Mouse (Mus musculus) liver, embryonic 16.5 days (tissue): ENCODE results near the gene Slc25a17. TPM values are rescaled to one million over a fixed set of nuclear protein-coding genes. Genes with fewer than 3 reads are reported as not detected.

ENCODE experiments used
- ATAC-seq: fragments of 200-750 bp; cut with Nextera tagmentation; 2 replicates; pipeline ENCODE4 v1.8.0; 2017; ENCODE audit warnings: low read depth, mild to moderate bottlenecking, moderate number of reproducible peaks, moderate library complexity
- H3K27ac ChIP-seq: fragments of 300-500 bp; sonication (generic); 2 replicates; pipeline ENCODE4 v1.5.1; 2014; ENCODE audit warnings: mild to moderate bottlenecking, low read length
- H3K27me3 ChIP-seq: fragments of 300-500 bp; sonication (generic); 2 replicates; pipeline ENCODE4 v1.6.1; 2014; ENCODE audit warnings: low read depth, low read length, mixed read lengths; ENCODE audit not compliant: control insufficient read depth, insufficient read depth
- H3K36me3 ChIP-seq: fragments of 300-500 bp; sonication (generic); 2 replicates; pipeline ENCODE4 v1.6.1; 2014; ENCODE audit warnings: mild to moderate bottlenecking; ENCODE audit not compliant: control insufficient read depth, insufficient read depth
- H3K4me1 ChIP-seq: fragments of 300-500 bp; sonication (generic); 2 replicates; pipeline ENCODE4 v1.6.1; 2014; ENCODE audit warnings: low read depth, low read length, mixed read lengths; ENCODE audit not compliant: control insufficient read depth
- H3K4me2 ChIP-seq: fragments of 300-500 bp; sonication (generic); 2 replicates; pipeline ENCODE4 v1.6.1; 2014; ENCODE audit warnings: low read depth, low read length, mixed read lengths
- H3K4me3 ChIP-seq: fragments of 300-500 bp; sonication (generic); 2 replicates; pipeline ENCODE4 v1.5.1; 2014; ENCODE audit warnings: low read depth, mild to moderate bottlenecking, low read length
- H3K9ac ChIP-seq: fragments of 300-500 bp; sonication (generic); 2 replicates; pipeline ENCODE4 v1.6.1; 2014; ENCODE audit warnings: low read depth, low read length
- H3K9me3 ChIP-seq: fragments of 300-500 bp; sonication (generic); replicated peaks from 2 replicates; pipeline ENCODE4 v1.6.1; 2016; ENCODE audit warnings: low read length; ENCODE audit not compliant: control insufficient read depth
- WGBS: fragments of 180-500 bp; shearing (Covaris S2); extraction: QIAGEN DNeasy Blood & Tissue Kit; methylation state at CpG from one replicate; pipeline ENCODE4 v1.1.7; 2014; ENCODE audit not compliant: insufficient replicate concordance; 5-methylcytosine and 5-hydroxymethylcytosine counted together
- polyA plus RNA-seq: library from polyadenylated mRNA; unstranded; fragments of >200 nt; fragmentation: Nextera tagmentation; extraction: Ambion mirVana; gene quantifications from 2 replicates; pipeline ENCODE4 v1.2.1, GENCODE M21; 2015

Gene Slc25a17
- polyA plus RNA-seq, 1 experiment from 2014 or later: 36.2 TPM

- WGBS: 8% methylated on average over 10 of the region's 10 CpGs
- peak overlapping the region; percentile 82 for H3K4me3 ChIP-seq
- no peak overlapping the region for H3K9ac ChIP-seq
- H3K36me3 ChIP-seq: peaks cover 3% of the 10 kb centered on the region; the same call in 1 of the 2 replicates
- peak; percentile 5; the same call in 1 of the 2 replicates for ATAC-seq
- peak overlapping the region; percentile 88 for H3K27ac ChIP-seq
- H3K4me2 ChIP-seq: peak overlapping the region; percentile 80
- H3K9me3 ChIP-seq: no peaks in the 10 kb centered on the region
- H3K27me3 ChIP-seq: no peaks in the 10 kb centered on the region
- H3K4me1 ChIP-seq: peaks cover 38% of the 10 kb centered on the region
These were observed 904 bp upstream of the Slc25a17 start for GRCm38 (mm10) chr15:81361417-81362015.

DNA sequence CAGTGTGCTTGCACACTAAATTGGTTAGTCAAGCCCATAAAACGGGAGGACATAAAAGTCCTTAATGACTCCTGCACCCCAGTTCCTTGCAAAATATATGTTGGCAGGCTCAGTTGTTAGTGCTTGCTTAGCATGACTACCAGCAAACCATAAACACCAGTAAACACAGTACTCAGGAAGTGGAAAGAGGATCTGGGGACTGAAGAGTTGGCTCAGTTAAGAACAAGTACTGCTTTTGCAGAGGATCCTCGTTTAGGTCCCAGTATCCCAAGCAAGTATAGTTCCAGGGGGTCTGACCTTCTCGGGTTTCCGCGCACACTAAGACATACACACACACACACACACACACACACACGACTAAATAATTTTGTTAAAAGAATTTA is 401 bp upstream of the Slc25a17 start:
- Histone ChIP-seq H3K27ac (peak overlapping the region; percentile 88), H3K4me2 (peak overlapping the region; percentile 80), H3K9me3 (no peaks in the 10 kb centered on the region), H3K4me1 (peaks cover 38% of the 10 kb centered on the region), H3K27me3 (no peaks in the 10 kb centered on the region), H3K36me3 (0 out of 2 replicates have a peak, but pooled peaks cover 3% of the 10 kb centered on the region), H3K4me3 (peak overlapping the region; percentile 82), H3K9ac (peak overlapping the region; percentile 24)
- ATAC-seq: peak; percentile 20
- 26% methylated on average over 6 of the region's 6 CpGs for WGBS

DNA sequence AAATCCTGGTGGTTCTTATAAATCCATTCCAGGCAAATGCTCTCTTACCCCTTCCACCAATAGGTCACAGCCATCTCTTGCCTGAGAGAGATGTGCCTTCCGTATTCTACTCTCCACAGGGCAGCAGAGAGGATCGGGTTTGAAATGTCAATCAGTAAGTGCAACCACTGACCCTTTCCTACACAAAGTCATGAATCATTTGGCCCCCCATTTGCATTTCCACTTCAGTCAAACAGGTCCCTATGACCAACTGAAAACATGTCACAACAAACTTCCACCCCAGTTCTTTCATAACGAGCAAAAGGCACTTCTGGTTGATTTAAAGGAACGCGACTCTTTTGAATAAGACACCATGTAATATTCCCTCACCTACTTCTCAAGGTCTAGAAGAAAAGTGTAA is 1.2 kb downstream of the Slc25a17 start:
- no peak overlapping the region for H3K27ac ChIP-seq
- no peak for ATAC-seq
- H3K9ac ChIP-seq: no peak overlapping the region
- no peaks in the 10 kb centered on the region for H3K9me3 ChIP-seq
- H3K36me3 ChIP-seq: no peaks in the 10 kb centered on the region
- peak overlapping the region; percentile 82 for H3K4me3 ChIP-seq
- 75% methylated on average over 5 of the region's 5 CpGs for WGBS
- peaks cover 38% of the 10 kb centered on the region for H3K4me1 ChIP-seq
- H3K27me3 ChIP-seq: no peaks in the 10 kb centered on the region
- peak overlapping the region; percentile 80 for H3K4me2 ChIP-seq

DNA sequence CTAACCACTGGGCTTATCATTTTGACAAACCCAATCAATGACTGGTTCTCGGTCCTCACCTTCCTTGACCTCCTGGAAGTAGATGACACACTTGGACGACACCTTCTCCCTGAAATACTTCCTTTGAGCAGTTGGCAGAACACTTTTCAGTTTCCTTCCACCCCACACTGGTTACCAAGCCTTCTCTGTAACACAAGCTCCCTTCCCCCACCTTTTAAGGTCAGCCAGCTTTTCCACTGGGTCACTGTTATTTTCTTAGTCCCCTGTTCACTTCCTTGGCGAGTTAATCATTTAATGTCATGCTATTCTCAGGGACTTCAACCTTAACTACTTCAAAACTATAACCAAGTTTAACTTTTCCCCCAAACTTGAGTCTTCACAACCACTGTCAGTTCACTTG is 1.7 kb downstream of the Slc25a17 start:
- Histone ChIP-seq H3K9me3 (no peaks in the 10 kb centered on the region), H3K4me3 (peak overlapping the region; percentile 82), H3K9ac (no peak overlapping the region), H3K36me3 (no peaks in the 10 kb centered on the region; the same call in 1 of the 2 replicates), H3K4me1 (peaks cover 38% of the 10 kb centered on the region), H3K27ac (no peak overlapping the region), H3K4me2 (peak overlapping the region; percentile 80), H3K27me3 (no peaks in the 10 kb centered on the region)
- ATAC-seq: no peak
- WGBS: 61% methylated on average over 3 of the region's 3 CpGs

DNA sequence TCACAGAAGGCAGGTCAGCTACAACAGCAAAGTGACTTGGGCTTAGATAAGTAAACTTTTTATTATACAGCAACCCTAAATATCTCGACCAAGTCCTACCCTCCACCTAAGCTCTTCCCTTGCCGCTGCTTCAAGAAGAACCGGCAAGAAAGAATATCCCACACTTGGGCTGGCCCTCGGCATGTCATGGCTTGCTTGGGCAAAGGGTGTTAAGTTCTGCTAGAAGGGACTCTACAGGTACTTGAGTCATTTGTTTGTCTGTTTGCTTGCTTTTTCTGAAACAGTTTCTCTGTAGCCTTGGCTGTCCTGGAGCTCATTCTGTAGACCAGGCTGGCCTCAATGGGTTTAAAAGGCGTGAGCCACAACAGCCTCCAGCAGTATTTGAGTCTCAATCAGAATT is 3.7 kb downstream of the Slc25a17 start:
- Histone ChIP-seq H3K4me1 (peaks cover 30% of the 10 kb centered on the region), H3K9me3 (no peaks in the 10 kb centered on the region), H3K4me3 (no peak overlapping the region), H3K36me3 (no peaks in the 10 kb centered on the region; the same call in 1 of the 2 replicates), H3K9ac (no peak overlapping the region), H3K4me2 (no peak overlapping the region), H3K27me3 (no peaks in the 10 kb centered on the region), H3K27ac (no peak overlapping the region)
- ATAC-seq: no peak
- 64% methylated on average over 5 of the region's 5 CpGs for WGBS

- Histone ChIP-seq H3K4me3 (no peak overlapping the region), H3K4me2 (no peak overlapping the region), H3K9ac (no peak overlapping the region), H3K9me3 (no peaks in the 10 kb centered on the region), H3K36me3 (no peaks in the 10 kb centered on the region; the same call in 1 of the 2 replicates), H3K27ac (no peak overlapping the region), H3K27me3 (no peaks in the 10 kb centered on the region), H3K4me1 (peaks cover 19% of the 10 kb centered on the region)
- ATAC-seq: no peak
- 46% methylated on average over 3 of the region's 3 CpGs for WGBS
These were observed 5.4 kb downstream of the Slc25a17 start for GRCm38 (mm10) chr15:81355146-81355761.

DNA sequence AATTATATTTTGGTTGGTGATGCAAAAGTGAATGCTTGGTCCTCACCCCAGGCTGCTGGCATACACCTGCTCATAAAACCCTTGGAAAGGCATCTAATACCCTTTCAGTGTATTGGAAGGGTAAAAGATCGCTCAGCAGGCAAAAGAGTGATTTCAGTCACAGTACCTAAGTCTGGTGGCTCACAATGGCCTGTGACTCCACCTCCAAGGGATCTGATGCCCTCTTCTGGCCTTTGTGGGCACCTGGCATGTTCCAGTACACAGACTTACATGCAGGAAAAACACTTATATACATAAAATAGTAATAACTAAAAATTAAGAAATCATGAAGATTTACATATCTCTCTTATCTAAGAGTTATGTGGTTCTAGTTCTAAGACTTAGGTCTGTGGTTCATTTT is 8.0 kb downstream of the Slc25a17 start:
- no peak overlapping the region for H3K4me3 ChIP-seq
- H3K27ac ChIP-seq: no peak overlapping the region
- no peaks in the 10 kb centered on the region; the same call in 1 of the 2 replicates for H3K36me3 ChIP-seq
- peaks cover 2% of the 10 kb centered on the region for H3K4me1 ChIP-seq
- H3K27me3 ChIP-seq: no peaks in the 10 kb centered on the region
- H3K9me3 ChIP-seq: no peaks in the 10 kb centered on the region
- no peak for ATAC-seq
- H3K4me2 ChIP-seq: no peak overlapping the region
- 66% methylated on average over 1 of the region's 1 CpGs for WGBS
- H3K9ac ChIP-seq: no peak overlapping the region

DNA sequence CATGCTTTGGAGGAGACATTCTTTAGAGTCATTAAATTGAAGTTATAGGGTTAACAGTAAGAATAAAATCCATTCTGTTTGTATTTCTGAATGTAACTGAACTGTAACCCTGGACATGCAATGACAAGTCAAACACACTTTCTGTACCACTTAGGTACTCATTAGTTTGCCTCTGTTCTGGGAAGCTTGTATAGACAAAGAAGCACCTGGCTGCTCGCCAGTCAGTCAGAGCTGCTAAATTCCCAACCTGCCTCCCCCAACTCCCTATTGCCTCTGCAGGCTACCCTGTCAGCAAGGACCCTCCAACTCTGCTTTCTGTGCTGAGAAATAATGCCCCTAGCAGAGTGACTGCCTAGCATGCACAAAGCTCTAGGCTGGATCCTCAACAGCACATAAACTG is 10.2 kb downstream of the Slc25a17 start:
- peak; percentile 69; the same call in 1 of the 2 replicates for ATAC-seq
- no peak overlapping the region for H3K4me2 ChIP-seq
- 61% methylated on average over 1 of the region's 1 CpGs for WGBS

GRCm38 (mm10) chr15:81348366-81348765 is 12.2 kb downstream of the Slc25a17 start:
- Histone ChIP-seq H3K9me3 (no peaks in the 10 kb centered on the region), H3K27ac (no peak overlapping the region), H3K36me3 (no peaks in the 10 kb centered on the region), H3K4me2 (no peak overlapping the region), H3K4me3 (no peak overlapping the region), H3K27me3 (no peaks in the 10 kb centered on the region), H3K9ac (no peak overlapping the region), H3K4me1 (no peaks in the 10 kb centered on the region; the same call in none of the 2 replicates)
- WGBS: 48% methylated on average over 2 of the region's 2 CpGs
- no peak for ATAC-seq

More for the DNA sequence above, 10.2 kb downstream of the Slc25a17 start:
- Histone ChIP-seq H3K4me1 (no peaks in the 10 kb centered on the region; the same call in none of the 2 replicates), H3K36me3 (no peaks in the 10 kb centered on the region; the same call in 1 of the 2 replicates), H3K9me3 (no peaks in the 10 kb centered on the region), H3K4me3 (no peak overlapping the region), H3K9ac (no peak overlapping the region), H3K27me3 (no peaks in the 10 kb centered on the region), H3K27ac (peak overlapping the region; percentile 75)
